Mouse (Mus musculus) gastrocnemius, postnatal 14 days (tissue): ENCODE results near the gene Scgb1b20. TPM values are rescaled to one million over a fixed set of nuclear protein-coding genes. Genes with fewer than 3 reads are reported as not detected.
"Not testable (repeated sequence)": the region's sequence is repeated elsewhere in the genome, so short reads cannot be mapped to it uniquely, and the experiment has no call there.

Experiments
- DNase-seq: peaks from one replicate; pipeline ENCODE4 v3.0.0; 2021; ENCODE audit warnings: mixed read lengths
- intact Hi-C: fragments of 180-260 bp; cut with DNase I; formaldehyde crosslinking; loops from one replicate; pipeline ENCODE4 v1.15.1; 2025; ENCODE audit warnings: low total_unique reads
- long read RNA-seq, 2 experiments: library from polyadenylated mRNA; stranded (forward); transcript quantifications; one replicate each; pipeline ENCODE4 v2.0.0; 2021
- total RNA-seq, 2 experiments: library from RNA; stranded (reverse); gene quantifications; 2 replicates each; pipeline ENCODE4 v1.2.3; 2021

Scgb1b20 gene
- total RNA-seq: not detected
- long read RNA-seq, experiment 1: 0 reads
- long read RNA-seq, experiment 2: 0 reads

DNA sequence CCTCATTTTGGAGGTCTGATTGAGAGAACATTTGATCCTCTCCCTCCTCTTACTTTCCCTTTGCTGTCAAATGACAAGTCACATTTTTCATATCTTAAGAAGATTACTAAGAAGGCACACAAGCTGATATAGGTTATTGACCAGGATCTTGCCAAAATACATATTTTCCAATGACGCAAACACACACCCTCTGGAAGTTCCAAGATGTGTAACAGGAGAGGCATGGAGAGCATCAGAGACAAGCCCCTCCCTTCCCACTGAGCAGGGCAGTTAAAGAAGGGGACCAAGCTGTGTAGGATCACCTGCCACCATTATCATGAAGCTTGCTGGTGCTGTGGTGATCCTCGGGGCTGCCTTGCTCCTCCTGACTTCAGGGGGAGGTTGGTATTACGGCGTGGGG lies at the start of gene Scgb1b20:
Scgb1b20 (plus strand) TSS at position 301 of the 400 bp plus-strand sequence.
- intact Hi-C loops, DNase-seq: not testable (repeated sequence)

DNA sequence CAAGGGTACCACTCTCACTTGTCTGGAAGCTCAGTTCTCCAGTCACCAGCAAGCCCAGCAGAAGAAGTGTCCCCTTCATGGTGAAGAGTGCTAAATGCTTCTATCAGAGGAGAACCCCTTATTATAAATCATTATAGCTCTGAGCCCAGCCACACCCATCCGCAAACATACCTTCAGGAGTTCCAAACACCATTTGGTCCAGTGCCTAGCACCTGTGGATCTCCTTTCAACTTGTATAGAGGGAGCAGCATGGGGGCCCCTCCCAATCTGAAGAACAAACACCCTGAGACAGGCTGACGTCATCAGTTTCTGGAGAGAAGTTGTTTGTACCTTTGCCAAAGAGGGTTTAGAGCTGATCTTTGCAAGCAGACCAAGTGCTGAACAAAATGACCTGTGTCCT lies 6.8 kb upstream of the Scgb1b20 start, which contains the start of gene Scgb2b20:
Scgb2b20 (minus strand) TSS at position 101 of the 400 bp plus-strand sequence.
- intact Hi-C loops, DNase-seq: not testable (repeated sequence)

DNA sequence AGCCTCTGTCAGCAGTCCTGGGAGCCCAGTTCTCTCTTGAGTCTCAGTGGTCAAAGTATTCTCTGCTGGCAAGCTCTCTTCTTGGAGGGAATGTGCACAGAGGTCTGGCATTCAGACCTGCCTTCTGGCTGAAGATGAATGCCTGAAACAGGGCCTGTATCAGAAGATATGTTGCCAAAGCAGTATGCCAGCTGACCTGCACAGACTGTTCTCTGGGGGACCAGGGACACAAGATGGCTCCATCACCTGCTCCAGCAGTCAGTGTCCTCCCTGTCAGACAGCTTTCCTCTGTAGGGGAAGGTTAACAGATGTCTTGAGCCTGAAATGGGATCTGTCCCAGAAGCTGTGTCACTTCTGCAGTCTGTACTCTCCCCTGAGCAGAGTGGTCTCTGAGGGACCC lies 26.7 kb downstream of the Scgb1b20 start:
- DNase-seq, intact Hi-C loops: not testable (repeated sequence)

DNA sequence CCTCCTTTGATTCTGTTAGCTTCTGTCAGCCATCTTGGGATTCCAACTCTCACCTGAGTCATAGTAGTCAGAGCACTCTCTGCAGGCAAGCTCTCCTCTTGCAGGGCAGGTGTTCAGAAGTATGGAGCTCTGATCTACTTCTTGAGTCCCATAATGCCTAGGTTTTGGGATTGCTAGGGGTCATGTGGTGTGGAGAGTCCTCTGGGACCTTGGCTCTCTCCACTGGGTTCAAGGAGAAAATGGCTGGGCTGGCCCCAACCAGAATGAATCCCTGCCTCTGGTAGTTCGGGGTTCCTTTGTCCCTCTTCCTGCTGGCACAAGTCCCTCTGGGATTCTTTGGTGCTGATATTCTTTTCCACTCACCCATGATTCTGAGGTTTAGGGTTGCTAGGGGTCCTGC lies 28.6 kb downstream of the Scgb1b20 start:
- intact Hi-C loops: no loop called here
- DNase-seq: no peak

DNA sequence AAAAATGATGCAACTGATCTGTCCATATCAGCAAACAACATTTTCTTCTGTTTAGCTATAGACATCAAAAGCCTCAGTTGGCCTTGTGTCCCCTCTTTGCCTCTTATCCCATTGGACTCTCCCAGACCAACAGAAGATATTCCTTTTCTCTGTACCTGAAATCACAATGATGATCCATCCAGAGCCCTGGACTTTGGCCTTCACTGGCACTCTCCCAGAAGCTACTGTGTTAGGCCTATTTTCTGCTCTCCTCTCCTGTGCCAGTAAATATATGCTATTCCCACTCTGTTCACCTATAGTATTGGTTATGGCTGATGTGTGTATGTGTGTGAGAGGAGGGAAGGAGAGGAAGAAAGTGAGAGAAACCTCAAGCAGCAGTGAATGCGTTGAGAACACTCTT lies 36.6 kb downstream of the Scgb1b20 start:
- DNase-seq, intact Hi-C loops: not testable (repeated sequence)

Other genes with a start within 250 kb of the Scgb1b20 start
- gene Scgb2b18, start 199.4 kb upstream of the Scgb1b20 start, total RNA-seq: not detected
- gene Scgb1b18, start 187.7 kb upstream of the Scgb1b20 start, total RNA-seq: not detected
- gene Scgb2b19, start 92.9 kb upstream of the Scgb1b20 start, total RNA-seq: not detected
- gene Scgb1b19, start 85.9 kb upstream of the Scgb1b20 start, total RNA-seq: not detected
- gene Scgb2b20, start 6.9 kb upstream of the Scgb1b20 start, total RNA-seq: not detected
- not detected for gene Scgb2b21, start 147.2 kb downstream of the Scgb1b20 start, total RNA-seq